Mouse (Mus musculus): ENCODE data around the gene Ndufaf3. TPM values are rescaled to one million over a fixed set of nuclear protein-coding genes. Genes with fewer than 3 reads are reported as not detected.

The Ndufaf3 gene
- polyA plus RNA-seq, 1 experiment: 46.3 TPM

DNA sequence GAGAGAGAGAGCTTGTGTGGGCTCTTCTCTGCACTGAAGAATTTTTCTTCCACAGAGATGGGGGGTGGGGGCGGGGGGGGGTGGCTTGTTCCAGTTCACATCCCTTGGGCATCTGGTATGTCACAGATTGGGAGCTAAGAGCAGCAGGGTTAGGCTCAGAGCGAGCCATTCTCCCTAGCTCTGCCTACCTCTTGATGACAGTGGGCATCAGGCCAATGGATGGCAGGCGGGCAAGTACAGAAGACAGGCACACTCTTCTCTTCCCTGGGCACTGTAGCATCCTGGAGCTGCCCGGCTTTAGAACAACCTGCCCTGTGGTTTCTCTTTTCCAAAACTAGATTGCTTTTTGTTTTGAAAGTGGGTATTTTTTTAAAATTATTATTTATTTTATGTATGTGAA is 24.2 kb upstream of the Ndufaf3 start:
- H3K4me3 ChIP-seq (replicated peaks; ENCODE audit: extremely low read depth, low read depth, low read length): no peak overlapping the region
- H3K4me1 ChIP-seq (ENCODE audit: control insufficient read depth, insufficient read depth, low read length): no peaks in the 10 kb centered on the region
- TF ChIP-seq CTCF (IDR thresholded peaks at IDR 0.05; ENCODE audit: insufficient read depth, low read length): no peak
- TF ChIP-seq POLR2A (IDR thresholded peaks at IDR 0.05; ENCODE audit: borderline replicate concordance, extremely low read depth, low read depth, low read length): no peak
- DNase-seq: no peak
- whole genome bisulfite sequencing: 80% methylated on average over 4 of the region's 4 CpGs

- no peaks in the 10 kb centered on the region for H3K4me1 ChIP-seq (ENCODE audit: control insufficient read depth, insufficient read depth, low read length)
- 72% methylated on average over 5 of the region's 5 CpGs for WGBS
- DNase-seq: no peak
- H3K4me3 ChIP-seq (replicated peaks; ENCODE audit: extremely low read depth, low read depth, low read length): no peak overlapping the region
- no peak for TF ChIP-seq POLR2A (IDR thresholded peaks at IDR 0.05; ENCODE audit: borderline replicate concordance, extremely low read depth, low read depth, low read length)
- no peak for TF ChIP-seq CTCF (IDR thresholded peaks at IDR 0.05; ENCODE audit: insufficient read depth, low read length)
Observed at GRCm38 (mm10) chr9:108589229-108589628, 22.0 kb upstream of the Ndufaf3 start.

- no peak for DNase-seq
- WGBS: 28% methylated on average over 14 of the region's 14 CpGs
Observed at GRCm38 (mm10) chr9:108587571-108588180, 20.4 kb upstream of the Ndufaf3 start.

GRCm38 (mm10) chr9:108579344-108579690 is 12.1 kb upstream of the Ndufaf3 start:
- no peak for TF ChIP-seq CTCF (IDR thresholded peaks at IDR 0.05; ENCODE audit: insufficient read depth, low read length)
- no peak for TF ChIP-seq POLR2A (IDR thresholded peaks at IDR 0.05; ENCODE audit: borderline replicate concordance, extremely low read depth, low read depth, low read length)
- 47% methylated on average over 5 of the region's 5 CpGs for WGBS
- peaks cover 4% of the 10 kb centered on the region for H3K4me1 ChIP-seq (ENCODE audit: control insufficient read depth, insufficient read depth, low read length)
- H3K4me3 ChIP-seq (replicated peaks; ENCODE audit: extremely low read depth, low read depth, low read length): peak overlapping the region; percentile 81
- DNase-seq: no peak

More at GRCm38 (mm10) chr9:108587571-108588180, 20.4 kb upstream of the Ndufaf3 start:
- Histone ChIP-seq H3K4me1 (ENCODE audit: control insufficient read depth, insufficient read depth, low read length) (no peaks in the 10 kb centered on the region), H3K4me3 (replicated peaks; ENCODE audit: extremely low read depth, low read depth, low read length) (no peak overlapping the region)
- TF ChIP-seq CTCF (IDR thresholded peaks at IDR 0.05; ENCODE audit: insufficient read depth, low read length): no peak
- TF ChIP-seq POLR2A (IDR thresholded peaks at IDR 0.05; ENCODE audit: borderline replicate concordance, extremely low read depth, low read depth, low read length): no peak

DNA sequence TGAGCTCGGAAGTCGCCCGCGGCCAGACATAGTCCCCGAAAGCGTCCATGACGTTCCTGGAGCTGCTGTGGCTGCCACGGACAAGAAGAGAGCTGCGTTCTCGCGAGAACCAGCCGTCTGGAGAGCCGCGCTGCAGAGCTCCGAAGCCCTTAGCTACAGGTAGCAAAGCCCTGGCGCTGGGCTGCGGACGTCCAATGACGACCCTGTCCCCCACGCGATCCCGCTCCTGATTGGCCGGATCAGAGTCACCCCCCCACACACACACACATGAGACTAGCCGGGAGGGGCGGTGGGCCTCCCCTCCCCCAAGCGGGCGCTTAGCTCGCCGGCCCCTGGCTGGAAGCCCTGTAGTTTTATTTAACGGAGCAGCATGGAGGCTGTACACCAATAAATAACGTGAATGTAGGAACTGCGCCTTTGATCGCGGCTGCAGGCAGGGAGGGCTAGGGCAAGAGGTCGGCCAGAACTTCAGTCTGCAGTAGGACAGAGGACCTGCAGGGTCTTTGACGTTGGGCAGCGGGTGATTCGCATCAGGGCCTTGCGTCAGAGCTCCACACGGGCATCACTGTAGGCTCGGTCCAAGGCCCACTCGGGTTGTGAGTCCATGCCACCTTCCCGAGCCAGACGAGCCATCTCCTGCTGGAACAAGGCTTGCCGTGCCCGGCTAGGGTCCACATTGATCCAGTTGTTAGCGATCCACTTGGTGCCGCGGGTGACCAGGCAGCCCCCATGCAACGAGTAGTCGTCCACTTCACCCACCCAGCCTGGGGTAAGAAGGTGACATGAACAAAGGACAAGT is 11.5 kb upstream of the Ndufaf3 start, which contains the start of gene Wdr6:
Gene Wdr6 (minus strand): TSS at position 195 of the 799 bp plus-strand sequence.
- 5% methylated on average over 51 of the region's 51 CpGs for WGBS

GRCm38 (mm10) chr9:108577934-108578544 is 10.8 kb upstream of the Ndufaf3 start:
- WGBS: under 1% methylated on average over 24 of the region's 24 CpGs
- H3K4me3 ChIP-seq (replicated peaks; ENCODE audit: extremely low read depth, low read depth, low read length): peak overlapping the region; percentile 81
- peaks cover 4% of the 10 kb centered on the region for H3K4me1 ChIP-seq (ENCODE audit: control insufficient read depth, insufficient read depth, low read length)
- DNase-seq: peak; percentile 56
- TF ChIP-seq CTCF (IDR thresholded peaks at IDR 0.05; ENCODE audit: insufficient read depth, low read length) (no peak), POLR2A (IDR thresholded peaks at IDR 0.05; ENCODE audit: borderline replicate concordance, extremely low read depth, low read depth, low read length) (no peak)

More for the DNA sequence above, 11.5 kb upstream of the Ndufaf3 start, which contains the start of gene Wdr6:
- peak; percentile 83 for DNase-seq
- peak within 1 kb of the TSS; percentile 81 for H3K4me3 ChIP-seq (replicated peaks; ENCODE audit: extremely low read depth, low read depth, low read length)
- TF ChIP-seq POLR2A (IDR thresholded peaks at IDR 0.05; ENCODE audit: borderline replicate concordance, extremely low read depth, low read depth, low read length) (peak; percentile 74; the same call in 1 of the 2 replicates), CTCF (IDR thresholded peaks at IDR 0.05; ENCODE audit: insufficient read depth, low read length) (no peak)
- peaks cover 4% of the 10 kb centered on the region for H3K4me1 ChIP-seq (ENCODE audit: control insufficient read depth, insufficient read depth, low read length)

- no peak overlapping the region for H3K4me3 ChIP-seq (replicated peaks; ENCODE audit: extremely low read depth, low read depth, low read length)
- no peak for DNase-seq
- no peak for TF ChIP-seq POLR2A (IDR thresholded peaks at IDR 0.05; ENCODE audit: borderline replicate concordance, extremely low read depth, low read depth, low read length)
- no peak for TF ChIP-seq CTCF (IDR thresholded peaks at IDR 0.05; ENCODE audit: insufficient read depth, low read length)
- peaks cover 4% of the 10 kb centered on the region for H3K4me1 ChIP-seq (ENCODE audit: control insufficient read depth, insufficient read depth, low read length)
- WGBS: 53% methylated on average over 6 of the region's 6 CpGs
Observed at GRCm38 (mm10) chr9:108577025-108577424, 9.8 kb upstream of the Ndufaf3 start.

DNA sequence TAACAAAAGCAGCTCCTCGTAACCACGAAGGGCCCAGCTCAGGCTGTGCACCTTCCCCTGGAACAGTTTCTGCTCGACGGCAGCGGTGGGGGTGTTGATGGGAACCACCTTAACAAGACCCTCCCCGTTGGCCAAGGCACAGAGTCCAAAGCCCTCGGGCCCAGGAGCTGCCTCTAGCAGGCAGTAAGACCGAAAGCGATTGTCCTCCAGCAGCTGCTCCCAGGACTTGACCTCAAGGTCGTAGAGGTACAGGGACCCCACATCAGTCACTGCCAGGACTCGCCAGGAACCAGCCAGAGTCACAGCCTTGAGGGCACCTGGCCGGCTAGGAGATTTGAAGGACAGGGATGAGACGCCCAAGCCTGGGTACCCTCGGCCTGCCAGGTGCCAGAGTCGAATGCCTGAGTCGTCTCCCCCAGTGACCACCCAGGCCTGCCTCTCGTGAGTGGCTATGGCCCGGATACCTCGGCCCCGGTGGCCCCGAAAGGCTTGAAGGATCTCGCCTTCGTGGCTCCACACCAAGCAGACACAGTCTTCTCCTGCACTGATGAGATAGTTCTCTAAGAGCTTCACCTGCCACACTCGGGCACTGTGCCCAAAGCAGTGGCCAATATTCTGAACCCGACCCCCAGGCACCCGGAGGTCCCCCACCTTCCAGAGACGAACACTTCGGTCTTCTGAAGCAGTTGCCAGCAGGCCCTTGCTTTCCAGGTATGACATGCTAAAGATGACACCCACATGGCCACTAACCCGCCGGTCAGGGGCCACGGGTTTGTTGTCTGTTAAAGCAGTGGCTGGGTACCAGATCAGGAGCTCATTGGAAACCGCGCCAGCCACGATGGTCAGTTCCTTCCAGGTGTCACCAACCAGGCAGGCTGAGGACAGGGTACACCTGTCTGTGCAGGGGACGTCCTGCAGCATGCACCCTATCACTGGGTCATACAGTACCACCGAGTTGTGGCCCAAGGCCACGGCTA is 8.4 kb upstream of the Ndufaf3 start:
- 82% methylated on average over 37 of the region's 37 CpGs for WGBS
- TF ChIP-seq POLR2A (IDR thresholded peaks at IDR 0.05; ENCODE audit: borderline replicate concordance, extremely low read depth, low read depth, low read length) (no peak), CTCF (IDR thresholded peaks at IDR 0.05; ENCODE audit: insufficient read depth, low read length) (no peak)
- no peak for DNase-seq
- H3K4me3 ChIP-seq (replicated peaks; ENCODE audit: extremely low read depth, low read depth, low read length): no peak overlapping the region
- H3K4me1 ChIP-seq (ENCODE audit: control insufficient read depth, insufficient read depth, low read length): peaks cover 4% of the 10 kb centered on the region

Data from lung, adult 2 months (tissue).